Mouse (Mus musculus) liver, postnatal 0 days (tissue): ENCODE measurements at regions not wholly inside any gene's neighbourhood (a gene's known extent, or its start where the extent isn't known, plus 50 kb on each side); places are given as distances from the start of the nearest gene placed in this dataset.

Experiments
- CTCF ChIP-seq: sonication (generic); IDR thresholded peaks from 2 replicates; pipeline ENCODE4 v1.5.1; 2016; ENCODE audit warnings: antibody characterized with exemption, low read depth
- EP300 ChIP-seq: IDR thresholded peaks from 2 replicates; pipeline ENCODE4 v1.6.1; 2016; ENCODE audit warnings: antibody characterized with exemption, low read depth, mild to moderate bottlenecking

DNA sequence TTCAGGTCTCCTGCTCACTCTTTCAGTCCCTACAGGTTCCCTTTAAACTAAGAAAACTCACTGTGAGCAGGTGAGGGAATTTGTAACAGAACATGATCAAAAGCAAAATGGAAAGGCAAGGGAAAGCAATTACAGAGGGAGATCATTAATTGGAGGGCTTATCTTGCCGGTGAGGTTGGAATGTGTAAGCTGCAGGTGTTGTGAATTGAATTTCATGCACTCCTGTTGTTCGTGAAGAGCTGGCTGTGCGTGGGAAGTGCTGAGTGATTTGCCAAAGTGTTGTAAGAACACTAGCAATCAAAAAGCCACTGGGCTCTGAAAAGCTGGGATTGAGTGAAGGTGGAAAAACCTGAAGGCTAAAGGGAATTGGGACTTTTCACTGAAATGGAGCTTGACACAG lies 808.8 kb upstream of the Lcorl start:
- TF ChIP-seq CTCF = no peak
- no peak for TF ChIP-seq EP300
